In the genomic region with DNA sequence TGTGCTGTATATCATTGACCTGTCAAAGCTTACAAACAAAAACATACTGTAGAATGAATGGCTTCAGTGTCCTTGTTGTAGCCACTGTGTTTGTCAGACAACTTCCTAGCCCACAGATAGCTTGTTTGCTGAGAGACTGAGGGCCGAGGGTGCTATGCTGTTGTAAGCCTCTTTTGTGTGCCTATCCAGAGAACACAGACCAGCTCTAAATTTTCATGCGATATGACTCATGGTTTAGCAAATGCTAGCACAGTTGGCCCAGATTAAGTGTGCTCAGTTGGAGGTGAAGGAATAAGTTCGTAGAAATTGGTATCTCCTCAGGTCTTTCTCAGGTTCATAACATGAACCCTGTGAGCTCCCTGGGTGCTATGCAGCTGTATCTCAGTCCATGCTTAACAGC, we compare ENCODE assay signal across 14 mouse cellular contexts.
"Had no signal": no experiment of that assay in that cellular context is flagged by ENCODE, and none has a peak within 500 bp of the region (broad histone marks: within the 10 kb centered on the region; RNA-seq: fewer than 3 reads in every experiment).

No protein-coding gene starts in this region.

- H3K9me3 ChIP-seq: liver, embryonic 12.5 days; midbrain, embryonic 10.5 days; neural tube, embryonic 13.5 days had no signal

- H3K4me1 ChIP-seq: liver, embryonic 12.5 days; midbrain, embryonic 10.5 days; neural tube, embryonic 13.5 days had no signal

- DNase-seq: kidney, adult 2 months; kidney, postnatal 25 days; layer of hippocampus, postnatal 36 days; lung, embryonic 14.5 days; lung, postnatal 10 days; lung, postnatal 4 days; midbrain, embryonic 14.5 days; retina, postnatal 1 day; right cerebral cortex, postnatal 4 days; thymus, postnatal 36 days had no signal

- H3K9ac ChIP-seq: liver, embryonic 12.5 days; lung, embryonic 14.5 days; neural tube, embryonic 13.5 days had no signal

- H3K36me3 ChIP-seq: liver, embryonic 12.5 days; midbrain, embryonic 10.5 days; neural tube, embryonic 13.5 days had no signal

- ATAC-seq: intestine, embryonic 16.5 days; liver, embryonic 12.5 days had no signal

- H3K4me3 ChIP-seq: liver, embryonic 12.5 days; midbrain, embryonic 10.5 days; neural tube, embryonic 13.5 days had no signal

- H3K27ac ChIP-seq: liver, embryonic 12.5 days; midbrain, embryonic 10.5 days; neural tube, embryonic 13.5 days had no signal

- H3K27me3 ChIP-seq: liver, embryonic 12.5 days; neural tube, embryonic 13.5 days had no signal

- H3K4me2 ChIP-seq: liver, embryonic 12.5 days; lung, embryonic 14.5 days; neural tube, embryonic 13.5 days had no signal
